ENCODE assay signal across 23 mouse cellular contexts in genomic region chr5:58556770-58557169, GRCm38 (mm10).
DNase-seq lines count a peak whose midpoint lies in the region; ATAC-seq and TF ChIP-seq lines count a peak whose summit lies in the region.
"Had no signal": no experiment of that assay in that cellular context is flagged by ENCODE, and none has a peak within 500 bp of the region (broad histone marks: within the 10 kb centered on the region; RNA-seq: fewer than 3 reads in every experiment).

No protein-coding gene starts in this region.

- H3K4me3 ChIP-seq in kidney, embryonic 14.5 days (ENCODE audit: low read length), result no peak overlapping the region
- no peak overlapping the region for H3K4me3 ChIP-seq in kidney, embryonic 15.5 days (replicated peaks)
- no peak overlapping the region for H3K4me3 ChIP-seq in kidney, postnatal 0 days (replicated peaks; ENCODE audit: low read depth, low read length)

- peak; percentile 60; the same call in 1 of the 2 replicates for ATAC-seq in kidney, embryonic 14.5 days (ENCODE audit: low FRiP score, low TSS enrichment)
- ATAC-seq in kidney, embryonic 15.5 days (replicated peaks; ENCODE audit: low FRiP score), result peak; percentile 66; the same call in 1 of the 2 replicates
- no peak for ATAC-seq in kidney, postnatal 0 days (replicated peaks; ENCODE audit: low FRiP score, low read depth)
- ATAC-seq: activated CD4-positive, CD25-positive, alpha-beta regulatory T cell, adult 4 months; CD4-positive, CD25-positive, alpha-beta regulatory T cell, adult 4 months; Patski had no signal

- TF ChIP-seq CTCF in kidney, postnatal 0 days (IDR thresholded peaks at IDR 0.05; ENCODE audit: low read depth), result no peak

- no peak overlapping the region for H3K4me2 ChIP-seq in kidney, embryonic 14.5 days (replicated peaks; ENCODE audit: low read depth, low read length)
- H3K4me2 ChIP-seq in kidney, embryonic 15.5 days, result no peak overlapping the region
- no peak overlapping the region for H3K4me2 ChIP-seq in kidney, postnatal 0 days (ENCODE audit: low read length)

- no peaks in the 10 kb centered on the region for H3K4me1 ChIP-seq in kidney, embryonic 14.5 days (ENCODE audit: control insufficient read depth, insufficient read depth, low read length)
- H3K4me1 ChIP-seq in kidney, embryonic 15.5 days, result no peaks in the 10 kb centered on the region
- no peaks in the 10 kb centered on the region for H3K4me1 ChIP-seq in kidney, postnatal 0 days (replicated peaks; ENCODE audit: insufficient read depth, low read length)

- H3K27ac ChIP-seq in kidney, embryonic 14.5 days (ENCODE audit: low read depth, low read length), result no peak overlapping the region
- no peak overlapping the region for H3K27ac ChIP-seq in kidney, embryonic 15.5 days
- H3K27ac ChIP-seq in kidney, postnatal 0 days, result no peak overlapping the region

- H3K9me3 ChIP-seq in kidney, embryonic 14.5 days (ENCODE audit: control insufficient read depth, low read length), result no peaks in the 10 kb centered on the region
- H3K9me3 ChIP-seq in kidney, embryonic 15.5 days (replicated peaks), result no peaks in the 10 kb centered on the region
- no peaks in the 10 kb centered on the region for H3K9me3 ChIP-seq in kidney, postnatal 0 days (replicated peaks; ENCODE audit: low read length)
- H3K9me3 ChIP-seq: G1E had no signal

- no peaks in the 10 kb centered on the region for H3K36me3 ChIP-seq in kidney, embryonic 14.5 days (ENCODE audit: control insufficient read depth, insufficient read depth, low read length)
- no peaks in the 10 kb centered on the region for H3K36me3 ChIP-seq in kidney, embryonic 15.5 days
- H3K36me3 ChIP-seq in kidney, postnatal 0 days (ENCODE audit: insufficient read depth, low read length), result no peaks in the 10 kb centered on the region
- H3K36me3 ChIP-seq: G1E had no signal

- DNase-seq in kidney, postnatal 14 days, result no peak
- DNase-seq in kidney, postnatal 4 days, result no peak
- peak; percentile 37 for DNase-seq in kidney, postnatal 0 days (ENCODE audit: low spot score)
- DNase-seq in kidney, adult 11 months, result no peak
- DNase-seq in 416B (ENCODE audit: low read depth), result peak; percentile 61
- no peak for DNase-seq in gastrocnemius, postnatal 25 days
- DNase-seq: adrenal gland, adult 2 months; adrenal gland, adult 8-10 months; adrenal gland, postnatal 10 days; adrenal gland, postnatal 14 days; adrenal gland, postnatal 25 days; adrenal gland, postnatal 36 days; B cell, adult 2 months; cerebellum, adult 11 months; cerebellum, adult 11-12 months; cerebellum, adult 18-20 months had no signal

- no peaks in the 10 kb centered on the region for H3K27me3 ChIP-seq in kidney, embryonic 14.5 days (ENCODE audit: control insufficient read depth, insufficient read depth, low read length)
- H3K27me3 ChIP-seq in kidney, embryonic 15.5 days, result no peaks in the 10 kb centered on the region
- no peaks in the 10 kb centered on the region for H3K27me3 ChIP-seq in kidney, postnatal 0 days (ENCODE audit: insufficient read depth, low read length)
- H3K27me3 ChIP-seq: CH12.LX had no signal

- H3K9ac ChIP-seq in kidney, embryonic 14.5 days (ENCODE audit: low read depth, low read length), result no peak overlapping the region
- H3K9ac ChIP-seq in kidney, embryonic 15.5 days, result no peak overlapping the region
- H3K9ac ChIP-seq in kidney, postnatal 0 days (ENCODE audit: low read depth, low read length), result no peak overlapping the region

Comparison
In these comparisons a context has a peak if more than half of its experiments do, and no peak if none do; other contexts are left out.
1. DNase-seq: peak in kidney, postnatal 0 days (single experiment) and 416B (single experiment); none in kidney, postnatal 14 days (single experiment), kidney, postnatal 4 days (0 of 2), kidney, adult 11 months (single experiment) and gastrocnemius, postnatal 25 days (single experiment).